Mouse (Mus musculus) thymus, postnatal 14 days (tissue): ENCODE results near the gene Wdr24.

Experiments used
- DNase-seq: peaks from one replicate; pipeline ENCODE4 v3.0.0; 2021

Gene Wdr24

DNA sequence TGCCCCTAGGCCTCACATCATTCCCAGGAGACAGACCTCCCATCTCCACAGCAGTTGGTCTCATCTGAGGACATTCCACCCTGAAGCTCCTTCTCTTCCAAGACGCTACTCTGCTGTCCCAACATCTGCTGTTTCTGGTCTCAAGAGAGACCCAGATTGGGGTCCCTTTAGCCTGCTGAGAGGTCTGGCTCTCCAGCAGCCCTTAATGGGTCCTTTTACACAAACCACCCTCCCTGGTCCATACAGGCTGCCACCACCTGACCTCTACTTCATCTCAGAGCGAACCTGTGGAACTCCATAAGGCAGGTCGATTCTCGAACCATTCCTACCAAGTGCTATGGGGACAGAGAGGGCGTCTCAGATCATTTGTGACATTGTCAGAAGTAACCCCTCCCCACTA lies 15.4 kb upstream of the Wdr24 start:
- no peak for DNase-seq

DNA sequence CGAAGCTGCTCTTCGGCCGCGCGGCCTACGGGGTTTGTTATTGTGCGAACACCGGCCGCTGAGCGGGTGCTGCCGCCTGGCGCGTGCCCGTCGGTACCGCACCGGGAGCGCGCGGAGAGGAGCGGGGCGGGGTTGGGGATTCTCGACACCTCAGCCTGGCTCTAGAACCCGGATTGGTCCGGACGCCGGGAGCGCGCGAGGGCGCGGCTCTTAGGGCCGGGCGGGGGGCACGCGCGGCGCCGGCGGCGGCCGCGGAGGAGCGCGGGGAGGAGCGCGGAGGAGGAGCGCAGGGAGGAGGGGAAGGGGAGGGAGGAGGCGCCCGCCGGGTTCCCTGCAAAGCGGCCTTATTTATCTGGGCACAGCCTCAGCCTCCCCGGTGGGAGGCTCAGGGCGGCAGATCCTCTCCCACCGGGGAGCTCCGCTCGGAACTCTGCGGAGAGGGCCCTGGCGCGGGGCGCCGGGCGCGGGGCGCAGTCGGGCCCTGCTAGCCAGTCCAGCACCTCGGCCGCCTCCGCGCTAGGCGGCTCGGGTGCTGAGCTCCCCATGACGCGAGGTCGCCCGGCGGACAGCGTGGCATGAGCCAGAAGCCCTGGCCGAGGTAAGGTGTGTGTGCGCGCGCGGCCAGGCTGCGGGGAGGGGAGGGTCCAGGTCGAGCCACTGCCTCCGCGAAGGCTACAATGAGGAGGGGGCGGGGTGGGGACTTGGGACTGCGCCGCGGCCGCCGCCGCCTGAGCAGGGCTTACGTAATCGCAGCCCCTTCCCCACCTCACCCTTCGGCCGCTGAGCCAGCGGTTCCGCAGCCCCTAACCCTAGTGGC lies 14.4 kb upstream of the Wdr24 start, which contains the start of gene Fbxl16:
Gene Fbxl16 (plus strand): TSS at position 297 of the 817 bp plus-strand sequence.
- DNase-seq = no peak

DNA sequence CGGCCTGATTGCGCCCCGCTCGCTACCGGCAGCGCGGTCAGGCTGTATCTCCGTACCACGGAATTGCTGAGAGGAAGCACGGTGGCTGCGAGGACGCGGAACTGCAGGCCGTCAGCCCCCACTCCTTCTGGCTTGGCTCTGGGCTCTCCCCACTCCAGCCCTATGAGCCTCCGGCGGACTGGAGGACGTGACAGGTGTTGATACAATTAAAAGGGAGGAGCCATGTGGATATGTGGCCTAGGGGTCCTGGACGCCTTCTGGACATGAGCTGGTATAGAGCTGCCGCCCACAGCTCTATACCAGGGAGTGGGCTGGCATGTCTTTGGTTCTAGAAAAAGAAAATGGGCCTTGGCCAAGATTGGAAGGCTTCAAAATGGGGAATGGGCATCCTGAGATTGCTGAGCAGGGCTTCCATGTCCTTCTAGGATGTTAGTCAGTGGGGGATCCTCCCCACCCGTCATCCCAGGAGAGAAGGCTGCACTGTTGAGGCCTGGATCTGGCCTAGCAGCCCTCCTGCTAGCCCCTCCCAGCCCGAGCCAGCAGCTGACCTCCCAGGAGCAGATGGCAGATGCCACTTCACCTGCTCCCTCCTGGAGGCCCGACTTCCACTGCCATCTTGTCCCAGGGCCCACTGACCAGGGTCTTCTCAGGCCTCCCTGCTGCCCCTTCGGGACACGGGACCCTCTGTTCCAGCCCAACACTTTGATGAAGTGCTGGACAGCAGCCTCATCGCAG lies 13.7 kb upstream of the Wdr24 start:
- DNase-seq = no peak

- DNase-seq = no peak
These were observed 12.5 kb upstream of the Wdr24 start for GRCm38 (mm10) chr17:25810890-25811289.

DNA sequence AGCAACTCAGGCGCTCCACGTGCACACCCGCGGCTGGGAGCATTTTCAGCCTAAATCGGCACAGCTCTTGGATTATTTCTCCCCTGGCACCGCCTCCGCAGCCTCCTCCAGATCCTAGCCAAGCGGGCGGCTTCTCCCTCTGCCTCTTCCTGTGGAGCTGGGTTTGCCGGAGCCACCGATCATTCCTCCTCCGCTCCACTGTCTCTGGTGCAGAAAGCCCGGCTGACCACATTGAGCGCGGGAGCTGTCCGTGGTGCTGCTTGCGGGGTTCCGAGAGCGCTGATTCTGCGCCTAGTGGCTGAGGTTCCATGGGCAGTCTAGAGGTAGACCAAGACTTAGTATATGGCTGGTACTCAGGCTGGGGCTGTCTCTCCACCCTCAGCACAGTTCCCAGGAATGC lies 10.0 kb upstream of the Wdr24 start:
- DNase-seq = peak; percentile 84

DNA sequence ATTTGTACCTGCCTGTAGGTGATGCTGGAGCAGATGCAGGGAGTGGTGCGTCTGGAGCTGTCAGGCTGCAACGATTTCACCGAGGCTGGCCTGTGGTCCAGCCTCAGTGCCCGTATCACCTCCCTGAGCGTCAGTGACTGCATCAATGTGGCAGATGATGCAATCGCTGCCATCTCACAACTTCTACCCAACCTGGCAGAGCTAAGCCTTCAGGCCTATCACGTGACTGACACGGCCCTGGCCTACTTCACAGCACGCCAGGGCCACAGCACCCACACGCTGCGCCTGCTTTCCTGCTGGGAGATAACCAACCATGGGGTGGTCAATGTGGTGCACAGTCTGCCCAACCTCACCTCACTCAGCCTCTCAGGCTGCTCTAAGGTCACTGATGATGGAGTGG lies 5.8 kb upstream of the Wdr24 start:
- no peak for DNase-seq

DNA sequence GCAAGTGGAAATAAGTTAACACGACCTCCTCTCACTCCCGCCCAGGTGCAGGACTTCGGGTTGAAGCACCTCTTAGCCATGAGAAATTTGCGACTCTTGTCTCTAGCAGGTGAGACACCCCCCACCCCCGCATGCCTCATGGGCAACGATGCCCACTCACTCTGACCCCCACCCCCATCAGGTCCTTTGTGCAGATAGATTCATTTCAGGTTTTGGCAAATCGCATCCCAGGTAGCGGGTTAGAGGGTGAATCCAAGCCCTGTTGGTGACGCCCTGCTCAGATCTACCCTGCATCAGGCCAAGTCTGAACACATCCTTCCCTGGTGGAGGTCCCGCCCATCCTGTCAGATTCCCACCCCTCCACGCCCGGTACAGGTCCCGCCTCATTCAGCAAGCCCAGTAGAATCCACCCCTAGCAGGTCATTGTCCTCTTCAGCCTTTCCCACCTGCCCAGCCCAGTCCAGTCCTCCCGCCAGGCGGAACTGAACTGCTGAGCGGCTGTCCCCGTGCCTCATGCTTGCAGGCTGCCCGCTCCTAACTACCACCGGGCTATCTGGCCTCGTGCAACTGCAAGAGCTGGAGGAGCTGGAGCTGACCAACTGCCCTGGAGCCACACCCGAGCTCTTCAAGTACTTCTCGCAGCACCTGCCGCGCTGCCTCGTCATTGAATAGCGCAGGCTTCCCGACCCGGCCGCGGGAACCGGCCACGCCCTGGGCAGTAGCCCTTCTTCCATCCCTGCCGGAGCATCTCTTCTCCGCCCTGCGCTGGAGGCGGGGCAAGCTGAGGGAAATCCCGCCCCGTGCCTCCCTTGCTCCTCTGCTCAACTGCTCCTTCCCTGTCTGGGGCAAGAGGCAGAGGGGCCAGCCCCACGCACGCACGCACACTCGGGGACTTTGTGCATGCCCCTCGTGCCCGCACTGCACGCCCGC lies 4.3 kb upstream of the Wdr24 start:
- no peak for DNase-seq

- DNase-seq = no peak
These were observed 1.1 kb downstream of the Wdr24 start for GRCm38 (mm10) chr17:25824362-25825142.

DNA sequence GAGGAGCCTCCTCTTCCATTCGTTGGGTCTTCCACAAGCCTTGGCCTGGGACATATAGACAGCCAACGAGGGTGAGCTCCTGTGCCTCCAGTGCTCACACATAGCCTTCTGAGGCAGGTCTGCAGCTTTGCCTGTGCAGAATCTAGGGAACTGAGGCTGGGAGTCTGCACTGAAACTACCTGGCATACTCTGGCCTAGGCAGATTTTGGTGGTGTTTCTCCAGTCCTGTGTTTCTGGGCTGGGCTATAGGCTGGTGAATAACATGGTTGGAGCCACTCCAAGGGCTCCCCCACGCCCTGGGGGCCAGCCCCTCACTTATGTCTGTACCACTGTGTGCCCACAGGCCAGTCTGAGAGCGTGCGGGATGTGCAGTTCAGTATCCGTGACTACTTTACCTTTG lies 1.9 kb downstream of the Wdr24 start:
- no peak for DNase-seq

DNA sequence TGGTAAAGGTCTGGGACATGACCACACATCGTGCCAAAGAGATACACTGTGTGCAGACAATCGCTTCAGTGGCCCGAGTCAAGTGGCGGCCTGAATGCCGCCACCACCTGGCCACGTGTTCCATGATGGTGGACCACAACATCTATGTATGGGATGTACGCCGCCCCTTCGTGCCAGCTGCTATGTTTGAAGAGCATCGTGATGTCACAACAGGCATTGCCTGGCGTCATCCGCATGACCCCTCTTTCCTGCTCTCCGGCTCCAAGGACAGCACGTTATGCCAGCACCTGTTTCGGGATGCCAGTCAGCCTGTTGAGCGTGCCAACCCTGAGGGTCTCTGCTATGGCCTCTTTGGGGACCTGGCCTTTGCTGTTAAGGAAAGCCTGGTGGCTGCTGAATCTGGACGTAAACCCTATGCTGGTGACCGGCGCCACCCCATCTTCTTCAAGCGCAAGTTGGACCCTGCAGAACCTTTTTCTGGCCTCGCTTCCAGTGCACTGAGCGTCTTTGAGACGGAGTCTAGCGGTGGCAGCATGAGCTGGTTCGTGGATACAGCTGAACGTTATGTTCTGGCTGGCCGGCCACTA lies 2.6 kb downstream of the Wdr24 start:
- no peak for DNase-seq

GRCm38 (mm10) chr17:25827011-25827410 lies 3.6 kb downstream of the Wdr24 start:
- no peak for DNase-seq

GRCm38 (mm10) chr17:25827546-25828222 lies 4.3 kb downstream of the Wdr24 start:
- no peak for DNase-seq

GRCm38 (mm10) chr17:25828223-25828594 lies 4.8 kb downstream of the Wdr24 start:
- DNase-seq = peak; percentile 43

DNA sequence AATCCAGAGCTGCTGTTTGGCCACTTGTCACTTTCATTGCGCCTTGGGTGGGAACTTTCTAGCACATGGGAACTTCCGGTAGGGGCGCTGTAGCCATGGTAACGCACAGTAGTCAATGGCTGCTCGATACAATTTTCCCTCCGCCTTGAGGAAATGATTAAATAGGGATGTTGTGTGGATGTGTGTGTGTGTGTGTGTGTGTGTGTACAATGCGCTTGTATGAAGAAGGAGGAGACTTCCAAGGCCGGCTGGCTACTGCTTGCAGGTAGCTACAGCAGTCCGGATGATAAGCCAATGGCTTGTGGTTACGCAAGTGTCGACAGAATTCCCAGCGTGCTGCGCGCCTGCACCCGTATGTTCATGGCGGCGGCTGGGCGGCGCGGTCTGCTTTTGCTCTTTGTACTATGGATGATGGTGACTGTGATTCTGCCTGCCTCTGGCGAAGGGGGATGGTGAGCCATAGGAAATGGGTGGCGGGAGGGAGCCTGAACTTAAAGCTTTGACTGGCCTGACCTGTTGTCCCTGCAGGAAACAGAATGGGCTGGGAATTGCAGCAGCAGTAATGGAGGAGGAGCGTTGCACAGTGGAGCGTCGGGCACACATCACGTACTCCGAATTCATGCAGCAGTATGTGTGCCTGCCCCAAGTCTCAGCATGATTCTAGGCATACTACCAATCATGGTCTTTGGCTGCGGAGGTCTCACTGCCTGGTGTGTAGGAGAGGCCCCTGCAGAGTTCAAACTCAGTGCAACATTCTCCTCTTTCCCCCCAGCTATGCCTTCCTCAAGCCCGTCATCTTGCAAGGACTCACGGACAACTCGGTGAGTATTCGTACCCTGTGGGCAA lies 5.5 kb downstream of the Wdr24 start, which contains the start of gene Jmjd8:
Gene Jmjd8 (plus strand): TSS at position 156 of the 846 bp plus-strand sequence.
- DNase-seq = peak; percentile 81

DNA sequence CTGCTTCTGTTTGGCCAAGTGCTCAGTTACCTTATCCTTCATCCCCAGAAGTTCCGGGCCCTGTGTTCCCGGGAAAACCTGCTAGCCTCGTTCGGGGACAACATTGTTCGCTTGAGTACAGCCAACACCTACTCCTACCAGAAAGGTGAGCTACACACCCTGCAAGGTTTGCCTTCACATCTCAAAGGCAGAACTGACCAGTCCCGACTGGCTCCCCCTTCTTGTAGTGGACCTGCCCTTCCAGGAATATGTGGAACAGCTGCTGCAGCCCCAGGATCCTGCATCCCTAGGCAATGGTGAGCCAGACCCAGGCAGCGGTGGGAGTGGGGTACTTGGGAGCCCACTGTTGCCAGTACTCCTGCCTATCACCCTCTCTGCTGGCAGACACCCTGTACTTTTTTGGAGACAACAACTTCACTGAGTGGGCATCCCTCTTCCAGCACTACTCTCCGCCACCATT lies 6.2 kb downstream of the Wdr24 start:
- no peak for DNase-seq

DNA sequence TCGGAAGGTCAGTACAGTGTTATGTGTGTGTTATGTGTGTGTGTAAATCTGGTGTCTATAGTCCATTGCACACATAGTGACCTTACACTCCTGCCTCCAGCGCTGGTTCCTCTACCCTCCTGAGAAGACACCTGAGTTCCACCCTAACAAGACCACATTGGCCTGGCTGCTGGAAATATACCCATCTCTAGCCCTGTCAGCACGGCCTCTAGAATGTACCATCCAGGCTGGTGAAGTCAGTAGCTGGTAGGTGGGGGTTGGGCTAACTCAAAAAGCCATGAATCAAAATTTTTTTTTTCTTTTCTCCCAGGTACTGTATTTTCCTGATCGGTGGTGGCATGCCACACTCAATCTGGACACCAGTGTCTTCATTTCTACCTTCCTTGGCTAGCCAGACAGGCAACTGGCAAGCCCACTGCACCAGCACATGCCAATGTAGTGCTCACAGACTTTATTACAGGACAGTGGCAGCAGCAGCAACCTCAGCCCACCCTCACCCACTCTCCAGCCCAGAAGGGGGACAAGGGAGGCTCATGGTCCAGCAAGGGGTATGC lies 6.8 kb downstream of the Wdr24 start:
- DNase-seq = no peak

GRCm38 (mm10) chr17:25830806-25831431 lies 7.5 kb downstream of the Wdr24 start:
- no peak for DNase-seq

DNA sequence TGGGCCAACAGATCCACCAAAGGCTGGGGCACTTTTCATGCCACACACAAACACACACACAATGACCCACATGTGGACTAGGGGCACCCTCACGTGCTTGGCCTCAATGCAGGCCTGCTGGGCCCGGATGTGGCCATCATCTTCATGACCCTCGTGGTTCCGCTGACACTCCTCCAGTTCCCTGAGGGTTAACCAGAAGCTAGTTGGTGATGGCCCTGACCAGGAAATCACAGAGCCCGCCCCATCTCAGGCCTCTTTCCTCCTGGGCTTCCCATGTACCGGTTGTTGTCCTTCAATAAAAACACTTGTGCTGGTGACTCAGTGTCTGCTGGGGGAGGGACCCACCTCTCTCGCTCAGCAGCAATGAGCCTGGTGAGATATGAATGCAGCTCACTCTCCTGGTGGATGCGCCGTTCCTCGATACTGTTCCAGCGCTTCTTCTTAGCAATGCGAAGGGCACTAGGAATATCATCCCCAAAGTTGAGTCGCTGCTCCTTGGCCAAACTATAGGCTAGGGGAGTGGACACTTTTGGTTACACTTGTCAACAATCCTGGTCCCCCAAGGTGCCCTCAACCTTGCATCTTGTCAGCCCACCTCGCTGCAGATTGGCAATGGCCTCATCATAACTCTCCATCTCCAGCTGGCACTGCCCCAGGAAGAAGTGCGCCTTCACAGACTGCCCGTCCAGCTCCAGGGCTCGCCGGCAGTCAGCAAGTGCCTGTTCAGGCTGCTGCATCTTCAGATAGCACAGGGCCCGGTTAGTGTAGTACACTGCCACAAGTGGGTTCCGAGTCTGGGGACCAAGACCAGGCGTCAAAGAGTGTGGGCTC lies 8.2 kb downstream of the Wdr24 start:
- DNase-seq = no peak
